Mouse (Mus musculus) ES-E14 (cell line): Measurements from ENCODE around the gene Tmem169. TPM values are rescaled to one million over a fixed set of nuclear protein-coding genes. Genes with fewer than 3 reads are reported as not detected.
A peak's percentile ranks its signal among the peaks of the same experiment; 100 is the strongest.
"Not testable (repeated sequence)": the region's sequence is repeated elsewhere in the genome, so short reads cannot be mapped to it uniquely, and the experiment has no call there.

Experiments
- DNase-seq: peaks from one replicate; pipeline ENCODE4 v3.0.0-alpha.2; 2013; ENCODE audit warnings: low read depth, low spot score
- H3K27ac ChIP-seq: 2 replicates; pipeline ENCODE4 v1.5.1; 2012; ENCODE audit warnings: low read depth, mild to moderate bottlenecking, low read length, moderate library complexity, mixed read lengths; ENCODE audit not compliant: poor library complexity, insufficient read depth, severe bottlenecking
- H3K36me3 ChIP-seq: 2 replicates; pipeline ENCODE4 v1.6.1; 2012; ENCODE audit warnings: mild to moderate bottlenecking, low read length, moderate library complexity, mixed read lengths; ENCODE audit not compliant: control insufficient read depth, poor library complexity, insufficient read depth, severe bottlenecking
- H3K4me1 ChIP-seq, 2 experiments: fragments of 150-350 bp in 1 of 2; sonication (generic) in 1 of 2; 2 replicates each; pipeline ENCODE4 v1.6.1; 2012; ENCODE audit warnings: low read length in 2 of 2, mild to moderate bottlenecking in 1 of 2, mixed read lengths in 1 of 2; ENCODE audit not compliant: control insufficient read depth in 2 of 2, insufficient read depth in 2 of 2, poor library complexity in 1 of 2
- H3K4me3 ChIP-seq, 2 experiments: fragments of 150-350 bp in 1 of 2; sonication (generic) in 1 of 2; 2 replicates each; pipeline ENCODE4 v1.5.1; 2012; ENCODE audit warnings: low read length in 2 of 2, low read depth in 1 of 2, mild to moderate bottlenecking in 1 of 2, mixed read lengths in 1 of 2; ENCODE audit not compliant: insufficient read depth in 1 of 2, poor library complexity in 1 of 2, severe bottlenecking in 1 of 2
- H3K9ac ChIP-seq: 2 replicates; pipeline ENCODE4 v1.6.1; 2012; ENCODE audit warnings: low read depth, mild to moderate bottlenecking, low read length, mixed read lengths; ENCODE audit not compliant: poor library complexity, insufficient read depth, severe bottlenecking
- H3K9me3 ChIP-seq: fragments of 150-350 bp; sonication (generic); 2 replicates; pipeline ENCODE4 v1.6.1; 2012; ENCODE audit warnings: low read depth, mild to moderate bottlenecking, low read length; ENCODE audit not compliant: control insufficient read depth, insufficient read depth
- CHD2 ChIP-seq: IDR thresholded peaks from 2 replicates; pipeline ENCODE4 v1.6.1; 2014; ENCODE audit warnings: mild to moderate bottlenecking, low read depth, low read length, inconsistent platforms
- HCFC1 ChIP-seq: IDR thresholded peaks from 2 replicates; pipeline ENCODE4 v1.6.1; 2012; ENCODE audit warnings: low read length, inconsistent platforms, borderline replicate concordance; ENCODE audit not compliant: insufficient read depth
- MAFK ChIP-seq: IDR thresholded peaks from 2 replicates; pipeline ENCODE4 v1.6.1; 2014; ENCODE audit warnings: mild to moderate bottlenecking, low read depth, low read length, inconsistent platforms; ENCODE audit not compliant: insufficient read depth
- ZC3H11A ChIP-seq: IDR thresholded peaks from 2 replicates; pipeline ENCODE4 v1.6.1; 2012; ENCODE audit warnings: low read depth, mild to moderate bottlenecking, inconsistent platforms, low read length, borderline replicate concordance
- ZNF384 ChIP-seq: IDR thresholded peaks from 2 replicates; pipeline ENCODE4 v1.6.1; 2012; ENCODE audit warnings: low read depth, low read length, inconsistent platforms
- in situ Hi-C, 2 experiments: fragments of 600-800 bp; cut with MboI; formaldehyde crosslinking; loops; one replicate each; pipeline ENCODE4 v1.15.1; 2025; ENCODE audit warnings: low sequenced_read_pairs in 2 of 2, inconsistent platforms in 1 of 2; ENCODE audit not compliant: unreplicated experiment in 2 of 2
- total RNA-seq: library from RNA; depleted of rRNA; stranded (reverse); fragments of 300-350 nt; gene quantifications from 2 replicates; pipeline ENCODE4 v1.2.3, GENCODE M21; 2012

Tmem169 gene
- total RNA-seq, 1 experiment: 0.36 TPM

DNA sequence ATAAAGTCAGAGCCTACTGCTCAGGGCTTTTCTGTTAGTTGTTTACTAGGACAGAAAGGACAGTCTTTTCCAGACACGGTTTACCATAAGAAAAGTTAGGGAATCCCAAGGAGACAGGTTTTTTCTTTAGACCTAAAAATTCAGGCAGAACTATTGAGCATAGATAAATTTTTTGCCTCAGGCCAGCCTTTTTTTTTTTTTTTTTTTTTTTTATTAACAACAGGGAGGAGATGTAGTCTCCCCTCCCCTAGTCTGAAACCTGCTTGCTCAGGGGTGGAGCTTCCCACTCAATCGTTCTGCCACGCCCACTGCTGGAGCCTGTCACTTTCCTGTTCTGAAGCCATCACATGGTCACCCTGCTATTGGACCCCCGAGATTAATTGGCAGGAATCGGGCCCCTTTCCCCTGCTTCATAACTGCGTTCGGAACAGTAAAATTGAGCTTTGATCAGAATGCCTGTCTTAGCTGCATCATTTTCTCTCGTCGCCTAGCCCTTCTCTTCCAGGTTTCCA, 35.9 kb upstream of the Tmem169 start:
- Histone ChIP-seq H3K9ac (peak overlapping the region; percentile 64; the same call in 1 of the 2 replicates), H3K4me3 (peak overlapping the region; percentile 9 to 28), H3K27ac (peak overlapping the region; percentile 36; the same call in 1 of the 2 replicates)
- H3K4me1 ChIP-seq, H3K9me3 ChIP-seq, DNase-seq, H3K36me3 ChIP-seq, in situ Hi-C loops: not testable (repeated sequence)
- TF ChIP-seq ZNF384: peak; percentile 93

DNA sequence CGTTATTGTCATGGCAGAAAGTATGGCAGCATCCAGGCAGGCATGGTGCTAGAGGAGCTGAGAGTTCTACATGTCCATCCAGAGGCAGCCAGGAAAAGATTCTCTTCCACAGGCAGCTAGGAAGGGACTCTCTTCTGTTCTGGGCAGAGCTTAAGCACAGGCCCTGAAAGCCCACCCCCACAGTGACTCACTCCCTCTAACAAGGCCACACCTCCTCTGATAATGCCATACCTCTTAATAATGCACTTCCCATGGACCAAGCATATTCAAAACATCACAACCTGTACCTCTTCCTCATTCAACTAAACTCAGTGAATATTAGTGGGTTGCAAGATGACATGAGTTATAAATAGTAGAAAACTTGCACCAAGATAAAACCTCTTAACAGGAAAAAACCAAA, 32.4 kb upstream of the Tmem169 start:
- Histone ChIP-seq H3K9ac (no peak overlapping the region), H3K36me3 (no peaks in the 10 kb centered on the region), H3K4me3 (no peak overlapping the region), H3K4me1 (peaks cover 0 to 9% of the 10 kb centered on the region in 2 experiments; a peak in 1 of 4 replicates), H3K9me3 (no peaks in the 10 kb centered on the region), H3K27ac (no peak overlapping the region)
- no peak for DNase-seq
- in situ Hi-C loops: no loop called here
- no peak for TF ChIP-seq ZNF384
- no peak for TF ChIP-seq ZC3H11A
- TF ChIP-seq MAFK: no peak
- TF ChIP-seq HCFC1: no peak
- TF ChIP-seq CHD2: no peak

DNA sequence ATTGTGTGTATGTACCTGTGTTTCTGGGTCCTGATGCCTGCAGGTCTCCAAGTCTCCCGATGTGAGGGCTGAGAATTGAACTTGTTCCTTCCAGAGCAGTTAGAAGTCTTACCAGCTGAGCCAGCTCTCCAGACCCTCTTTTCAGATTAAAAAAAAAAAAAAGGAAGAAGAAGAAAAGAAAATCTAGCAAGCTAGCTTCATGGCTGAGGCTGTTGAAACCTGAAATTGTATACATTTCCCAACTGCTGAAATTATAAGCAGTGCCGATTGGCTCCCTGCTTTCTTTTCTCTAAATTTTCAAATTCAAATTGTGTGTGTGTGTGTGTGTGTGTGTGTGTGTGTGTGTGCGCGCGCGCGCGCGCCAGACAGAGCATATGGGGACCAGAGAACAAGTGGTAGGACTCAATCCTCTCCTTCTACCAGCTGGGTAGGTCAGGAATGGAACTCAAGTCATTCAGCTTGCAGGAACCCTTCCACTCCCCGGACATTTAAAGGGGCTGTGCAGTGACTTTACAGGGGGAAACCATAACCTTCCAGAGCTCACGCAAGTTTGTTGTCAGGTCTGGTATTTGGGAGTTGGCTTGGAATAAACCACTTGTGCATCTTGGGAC, 30.2 kb upstream of the Tmem169 start:
- no peak for DNase-seq
- Histone ChIP-seq H3K4me3 (peak overlapping the region; percentile 22 to 59; a peak in 3 of 4 replicates), H3K9me3 (no peaks in the 10 kb centered on the region), H3K9ac (no peak overlapping the region), H3K27ac (no peak overlapping the region; the same call in 1 of the 2 replicates), H3K4me1 (peaks cover 0 to 9% of the 10 kb centered on the region in 2 experiments; a peak in 1 of 4 replicates), H3K36me3 (no peaks in the 10 kb centered on the region)
- in situ Hi-C loops: no loop called here
- TF ChIP-seq MAFK (no peak), ZC3H11A (no peak), HCFC1 (no peak), CHD2 (no peak), ZNF384 (no peak)

DNA sequence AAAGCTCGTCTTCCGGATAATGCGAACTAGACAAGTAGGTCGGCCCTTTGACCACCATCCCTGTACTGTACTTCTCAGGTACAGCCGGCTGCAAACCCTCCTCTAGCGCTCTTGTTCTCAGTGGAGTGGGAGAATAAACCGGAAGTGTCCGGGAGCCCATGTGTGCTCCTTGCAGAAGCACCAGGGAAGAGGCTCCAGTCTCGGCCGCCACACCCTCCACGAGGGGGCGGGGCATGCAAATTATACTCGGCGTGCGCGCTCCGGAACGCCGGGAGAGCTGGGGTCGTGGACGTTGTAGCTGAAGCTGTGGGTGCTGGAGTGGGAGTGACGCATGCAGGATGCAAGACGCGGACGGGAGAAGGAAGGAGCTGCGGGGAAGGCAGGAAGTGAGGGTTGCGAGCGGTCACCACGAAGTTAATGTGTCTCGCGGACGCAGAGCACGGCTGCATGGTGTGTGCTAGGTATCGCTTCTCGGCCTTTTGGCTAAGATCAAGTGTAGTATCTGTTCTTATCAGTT, 29.6 kb upstream of the Tmem169 start:
- H3K9me3 ChIP-seq: no peaks in the 10 kb centered on the region
- peaks cover 0 to 9% of the 10 kb centered on the region in 2 experiments; a peak in 1 of 4 replicates for H3K4me1 ChIP-seq
- H3K36me3 ChIP-seq: no peaks in the 10 kb centered on the region
- H3K27ac ChIP-seq: peak overlapping the region; percentile 99
- peak; percentile 90 for DNase-seq
- H3K4me3 ChIP-seq: peak overlapping the region; percentile 22 to 59
- H3K9ac ChIP-seq: peak overlapping the region; percentile 92
- TF ChIP-seq MAFK (no peak), HCFC1 (peak; percentile 83)
- in situ Hi-C loops: no loop called here

DNA sequence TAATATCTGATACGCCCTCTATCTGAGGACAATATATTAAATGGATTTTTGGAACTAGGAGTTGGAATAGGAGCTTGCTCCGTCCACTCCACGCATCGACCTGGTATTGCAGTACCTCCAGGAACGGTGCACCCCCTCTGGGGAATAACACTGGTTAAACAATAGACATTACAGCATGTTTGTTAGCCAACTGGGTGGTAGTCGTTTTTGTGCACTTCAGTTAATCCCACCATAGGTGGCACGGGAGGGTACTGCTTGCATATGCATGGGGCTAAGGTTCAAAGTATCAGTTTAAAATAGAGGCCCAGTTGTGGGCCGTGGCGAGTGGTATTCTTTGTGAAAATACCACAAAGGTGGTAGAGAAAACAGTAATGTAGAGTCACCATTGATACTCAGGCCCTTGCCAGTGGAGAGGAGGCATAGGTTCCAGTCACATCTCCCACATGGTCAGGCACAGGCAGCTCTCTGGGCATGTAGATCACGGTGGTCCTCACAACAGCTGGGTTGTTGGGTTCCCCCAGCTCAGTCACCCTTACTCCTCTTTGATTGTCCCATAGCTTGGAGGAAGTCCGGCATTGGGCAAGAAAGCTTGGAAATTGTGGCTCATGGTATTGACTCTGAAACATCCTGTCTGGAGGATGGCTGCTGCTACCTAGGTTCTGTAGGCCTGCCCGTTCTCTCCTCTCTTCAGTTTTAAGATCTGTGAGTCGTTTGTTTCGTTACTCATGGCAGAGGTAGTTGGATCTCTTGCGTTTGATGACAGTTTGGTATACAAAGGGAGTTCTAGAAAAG, 28.9 kb upstream of the Tmem169 start:
- TF ChIP-seq CHD2 (no peak), ZC3H11A (no peak), HCFC1 (peak; percentile 75; the same call in 1 of the 2 replicates)
- Histone ChIP-seq H3K36me3 (no peaks in the 10 kb centered on the region), H3K27ac (0 out of 2 replicates have a peak overlapping the region, but pooled peaks have one; percentile 12), H3K9ac (peak overlapping the region; percentile 9), H3K4me3 (no peak overlapping the region), H3K4me1 (peaks cover 0 to 9% of the 10 kb centered on the region in 2 experiments; a peak in 1 of 4 replicates), H3K9me3 (no peaks in the 10 kb centered on the region)
- no peak for DNase-seq
- in situ Hi-C loops: no loop called here
